Mouse (Mus musculus) olfactory bulb, adult 2 months (tissue): ENCODE data around the gene Hibadh.

Source experiments
- CTCF ChIP-seq: fragments of 200-500 bp; IDR thresholded peaks from 2 replicates; pipeline ENCODE4 v1.5.1; 2012; ENCODE audit warnings: low read depth, mild to moderate bottlenecking, low read length, moderate library complexity; ENCODE audit not compliant: insufficient read depth
- POLR2A ChIP-seq: fragments of 200-500 bp; IDR thresholded peaks from 2 replicates; pipeline ENCODE4 v1.6.1; 2012; ENCODE audit warnings: mild to moderate bottlenecking, low read depth, low read length, moderate library complexity; ENCODE audit not compliant: insufficient read depth

DNA sequence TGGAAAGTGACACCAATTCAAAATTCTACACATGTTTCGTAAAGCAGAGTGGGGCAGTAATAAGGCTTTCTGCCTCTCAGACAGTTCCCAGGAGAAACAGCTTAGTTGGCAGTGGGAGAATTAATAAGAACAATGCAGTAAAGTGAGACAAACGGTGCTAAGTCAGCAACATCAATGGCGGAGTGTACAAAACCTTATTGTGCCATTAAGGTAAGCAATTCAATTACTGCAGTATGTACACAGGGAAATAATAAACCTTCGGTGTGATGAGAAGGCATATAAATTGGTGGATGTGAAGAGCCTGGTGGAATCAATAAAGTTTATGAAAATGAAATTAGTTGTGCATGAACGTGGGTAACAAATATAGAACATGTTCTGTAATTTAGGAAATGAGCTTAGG is 122.9 kb downstream of the Hibadh start:
- no peak for TF ChIP-seq CTCF
- TF ChIP-seq POLR2A = no peak
